Mouse (Mus musculus): Measurements from ENCODE around the gene Prickle1. TPM values are rescaled to one million over a fixed set of nuclear protein-coding genes. Genes with fewer than 3 reads are reported as not detected.

Gene Prickle1
- 10 to 100 TPM; 15.4 to 45.7 TPM for total RNA-seq (2021)
- long read RNA-seq, experiment 1, full-length matches to known transcripts: 2 of 8 reads
- long read RNA-seq, experiment 1, partial matches to known transcripts: 1 of 8 reads
- long read RNA-seq, experiment 1, other reads (novel, unspliced or antisense): 5 of 8 reads
- long read RNA-seq, experiment 2, partial matches to known transcripts: 0 of 13 reads
- long read RNA-seq, experiment 2, other reads (novel, unspliced or antisense): 13 of 13 reads

DNA sequence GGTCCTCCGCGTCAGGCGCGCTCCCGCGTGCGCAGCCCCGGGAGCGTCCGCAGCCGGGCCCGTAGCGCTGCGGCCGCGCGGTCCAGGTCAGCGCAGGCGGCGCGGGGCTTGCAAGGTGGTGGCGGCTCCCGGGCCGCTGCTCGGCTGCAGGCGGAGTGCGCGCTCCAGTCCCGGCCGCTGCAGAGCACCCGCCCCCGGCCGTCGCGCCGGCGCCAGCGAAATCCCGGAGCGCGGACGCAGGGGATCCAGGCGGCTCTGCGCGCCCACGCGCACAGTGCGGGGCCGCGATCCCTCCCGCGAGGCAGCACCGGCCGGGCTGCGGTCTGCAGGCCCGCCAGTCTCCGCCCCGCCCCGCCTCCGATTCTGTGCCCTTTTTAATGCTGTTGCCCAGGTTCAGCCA is at the start of gene Prickle1:
Gene Prickle1 (minus strand): TSS at position 146 of the 400 bp plus-strand sequence.
- peak; percentile 93 to 96 for DNase-seq

DNA sequence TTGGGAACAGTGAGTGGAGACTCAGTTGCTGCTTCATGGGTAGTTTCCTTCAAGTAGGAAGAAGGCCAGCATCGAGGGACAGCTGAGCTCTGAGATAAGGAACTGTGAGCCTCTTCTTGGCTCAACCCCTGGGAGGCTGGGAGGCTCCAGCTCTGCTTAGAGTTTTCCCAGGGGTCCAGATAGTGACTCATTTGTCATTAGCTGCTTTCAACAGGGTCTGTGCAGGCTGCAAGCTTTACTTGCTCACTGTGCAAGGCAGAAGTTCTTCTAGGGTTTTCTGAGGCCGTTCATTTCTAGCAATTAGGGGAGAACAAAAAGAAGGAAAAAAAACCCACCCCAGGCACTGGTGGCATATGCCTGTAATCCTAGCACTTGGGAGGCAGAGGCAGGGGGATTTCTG is 44.5 kb upstream of the Prickle1 start:
- no peak for DNase-seq

DNA sequence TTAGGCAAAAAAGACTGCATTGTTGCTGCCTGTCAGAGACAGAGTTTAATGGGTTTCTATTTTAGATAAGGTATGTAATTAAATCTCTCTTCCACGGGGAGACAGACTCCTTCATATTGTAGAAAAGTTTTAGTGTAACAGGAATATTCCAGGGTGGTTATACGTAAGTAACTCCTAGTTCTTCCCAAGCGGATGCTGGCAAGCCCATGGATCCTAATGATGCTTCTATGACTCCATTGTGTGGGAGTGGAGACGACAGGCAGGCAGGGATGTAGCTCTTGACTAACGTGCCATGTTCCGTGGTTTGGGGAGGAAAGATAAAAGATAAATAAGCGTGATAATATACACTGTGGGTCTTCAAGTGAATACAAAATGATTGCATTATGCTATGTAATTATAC is 41.3 kb upstream of the Prickle1 start:
- no peak for DNase-seq

DNA sequence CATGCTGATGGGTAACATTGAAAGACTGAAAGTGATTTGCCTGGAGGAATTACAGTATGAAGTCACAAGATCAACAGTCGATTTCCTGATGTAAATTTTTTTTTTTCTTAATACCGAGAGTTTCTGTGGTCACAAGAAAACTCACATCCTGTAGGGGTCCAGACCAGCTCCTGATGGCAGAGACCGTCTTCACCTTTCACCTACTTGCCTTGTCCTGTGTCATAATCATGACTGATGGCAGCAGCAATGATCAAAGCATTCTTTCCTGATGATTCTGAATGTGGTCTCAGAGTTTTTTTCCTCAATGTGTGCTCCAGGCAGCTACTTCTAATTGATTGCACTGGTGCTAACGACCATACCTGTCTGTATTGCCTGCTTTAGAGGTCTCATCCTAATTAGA is 39.9 kb upstream of the Prickle1 start:
- DNase-seq: peak; percentile 13 to 34

- DNase-seq: no peak
Measured at GRCm38 (mm10) chr15:93634536-93634935, 38.8 kb upstream of the Prickle1 start.

- DNase-seq: no peak
Measured at GRCm38 (mm10) chr15:93630001-93630541, 34.4 kb upstream of the Prickle1 start.

DNA sequence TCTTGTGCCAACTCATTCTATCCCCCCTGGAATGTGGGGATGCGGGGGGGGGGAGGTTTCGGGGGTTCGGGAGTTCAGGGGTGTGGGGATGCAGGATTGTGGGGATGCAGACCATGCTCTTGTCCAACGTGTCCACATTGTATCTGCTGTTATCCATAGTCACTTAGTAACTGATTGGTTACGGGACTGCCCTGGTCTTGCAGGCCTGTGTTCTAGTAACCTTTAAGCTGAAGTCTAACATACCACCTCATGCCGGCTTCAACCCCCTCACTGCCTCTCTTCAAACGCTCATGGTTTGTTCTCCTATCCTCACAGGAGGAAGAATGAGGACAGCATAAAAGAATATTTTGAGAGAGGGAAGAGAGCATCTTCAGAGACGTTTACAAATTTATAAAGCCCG is 33.5 kb upstream of the Prickle1 start:
- no peak for DNase-seq

- DNase-seq: no peak
Measured at GRCm38 (mm10) chr15:93627836-93628797, 32.4 kb upstream of the Prickle1 start.

GRCm38 (mm10) chr15:93619551-93619950 is 23.9 kb upstream of the Prickle1 start:
- no peak for DNase-seq

- DNase-seq: no peak
Measured at GRCm38 (mm10) chr15:93618442-93619150, 22.9 kb upstream of the Prickle1 start.

- DNase-seq: no peak
Measured at GRCm38 (mm10) chr15:93616277-93616676, 20.6 kb upstream of the Prickle1 start.

DNA sequence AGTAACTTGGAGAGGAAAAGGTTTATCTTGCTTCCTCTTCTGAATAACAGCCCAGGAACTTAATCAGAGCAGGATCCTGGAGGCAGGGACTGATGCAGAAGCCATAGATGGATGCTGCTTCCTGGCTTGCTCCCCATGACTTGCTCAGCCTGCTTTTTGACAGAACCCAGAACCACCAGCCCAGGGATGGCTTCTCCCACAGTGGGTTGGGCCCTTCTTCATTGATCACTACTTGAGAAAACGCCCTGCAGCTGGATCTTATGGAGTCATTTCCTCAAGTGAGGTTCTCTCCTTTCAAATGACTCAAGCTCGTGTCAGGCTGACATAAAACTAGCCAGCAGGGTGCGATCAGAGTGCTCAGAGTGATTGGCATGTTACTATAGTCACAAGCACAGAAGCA is 19.3 kb upstream of the Prickle1 start:
- DNase-seq: no peak

GRCm38 (mm10) chr15:93613606-93614005 is 17.9 kb upstream of the Prickle1 start:
- DNase-seq: no peak

DNA sequence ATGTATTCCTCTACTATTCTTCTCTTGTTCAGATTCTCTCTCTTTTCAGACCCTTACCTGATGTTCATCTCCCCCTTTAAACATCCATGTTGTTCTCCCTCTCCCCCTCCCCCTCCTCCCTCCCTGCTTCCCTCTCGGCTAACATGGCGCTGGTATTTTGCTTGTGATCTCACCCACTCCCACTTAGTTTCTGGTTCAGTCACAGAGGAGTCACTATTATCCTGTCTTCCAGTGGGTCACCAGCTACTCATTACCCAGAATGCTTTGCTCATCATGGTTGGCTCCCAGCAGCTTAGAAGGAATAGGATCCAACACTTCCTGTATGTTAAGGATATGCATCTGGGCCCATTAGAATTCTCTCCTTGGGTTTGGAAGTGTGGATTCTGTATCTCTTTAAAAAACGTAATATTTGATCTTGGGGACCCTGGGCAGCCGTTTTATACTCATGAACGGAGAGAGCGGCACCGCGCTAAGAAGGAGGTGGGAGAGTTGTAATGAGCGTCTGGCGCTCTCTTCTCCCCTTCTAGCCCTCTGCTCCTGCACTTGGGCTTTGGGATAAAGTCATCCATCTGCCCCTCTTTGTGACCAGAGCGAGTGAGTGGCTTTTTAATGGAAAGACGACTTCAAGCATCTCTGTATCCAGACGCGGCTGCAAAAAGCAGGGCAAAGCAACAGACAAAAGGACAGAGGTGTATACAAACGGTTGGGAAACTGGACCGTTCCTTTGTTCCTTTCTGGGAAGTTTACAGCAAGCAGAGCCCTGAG is 16.0 kb upstream of the Prickle1 start:
- DNase-seq: no peak

- DNase-seq: no peak
Measured at GRCm38 (mm10) chr15:93610721-93611201, 15.1 kb upstream of the Prickle1 start.

DNA sequence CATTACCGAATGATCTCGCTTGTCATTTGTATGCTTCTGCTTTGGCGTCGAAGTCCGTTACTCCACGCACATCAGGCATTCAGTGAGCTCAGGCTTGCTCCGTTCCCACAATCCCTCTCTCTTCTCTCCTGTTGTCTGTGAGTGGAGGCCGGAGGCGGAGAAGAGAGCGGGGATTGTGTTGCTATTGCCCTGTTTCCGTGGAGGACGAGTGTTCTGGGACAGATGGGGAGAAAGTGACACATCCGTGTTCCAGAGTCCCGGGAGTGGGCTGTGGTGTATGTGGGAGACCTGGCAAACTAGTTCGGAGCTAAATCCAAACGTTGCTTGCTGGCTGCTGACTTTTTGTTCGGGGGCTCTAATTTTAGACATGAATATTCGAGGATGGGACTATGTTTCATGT is 14.6 kb upstream of the Prickle1 start:
- no peak for DNase-seq

DNA sequence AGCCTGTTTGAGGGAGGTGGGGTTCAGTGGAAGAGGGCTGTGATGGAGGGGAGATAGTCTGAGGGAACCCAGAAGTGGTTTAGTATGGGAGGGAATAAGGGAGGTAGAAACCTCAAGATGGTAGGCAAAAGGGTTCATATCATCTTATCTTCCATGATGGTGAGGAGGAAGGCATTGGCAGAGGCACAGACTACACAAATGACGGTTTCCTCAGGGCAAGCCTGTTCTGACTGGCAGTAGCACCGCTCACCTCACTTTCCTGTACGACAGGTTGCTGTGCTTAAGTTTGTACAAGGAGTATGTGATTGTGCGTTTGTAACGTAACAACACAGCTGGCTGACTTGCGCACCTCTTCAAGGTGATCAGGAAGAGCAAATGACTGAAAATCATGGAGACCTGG is 7.2 kb upstream of the Prickle1 start:
- no peak for DNase-seq

GRCm38 (mm10) chr15:93601461-93602015 is 5.8 kb upstream of the Prickle1 start:
- DNase-seq: no peak

GRCm38 (mm10) chr15:93596991-93597390 is 1.3 kb upstream of the Prickle1 start:
- DNase-seq: no peak

DNA sequence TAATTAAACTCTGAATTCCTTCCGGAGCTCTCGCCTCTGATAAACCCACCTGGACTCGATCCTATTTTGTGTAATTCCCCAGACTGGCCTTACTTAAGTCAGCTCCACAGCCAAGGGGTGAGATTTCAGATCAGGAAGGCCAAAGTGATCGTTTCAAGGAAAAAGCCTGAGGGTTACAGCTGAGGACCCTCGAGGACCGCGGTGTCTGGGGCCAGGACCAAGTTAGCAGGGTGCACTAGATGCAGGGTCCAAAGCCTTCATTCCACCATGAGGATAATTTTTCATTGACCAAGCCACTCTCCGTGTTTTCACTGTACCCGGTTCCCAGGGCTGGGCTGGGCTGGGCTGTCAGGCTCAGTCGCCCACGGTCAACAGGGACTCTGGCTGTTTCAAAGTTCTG is 594 bp upstream of the Prickle1 start:
- DNase-seq: peak; percentile 80 to 84
